Mouse (Mus musculus) stomach, postnatal 0 days (tissue): ENCODE results near the gene Dnase1l2. TPM values are rescaled to one million over a fixed set of nuclear protein-coding genes. Genes with fewer than 3 reads are reported as not detected.

Experiments
- ATAC-seq: fragments of 200-750 bp; cut with Nextera tagmentation; 2 replicates; pipeline ENCODE4 v1.8.0; 2017; ENCODE audit not compliant: low FRiP score, low TSS enrichment
- DNase-seq: peaks from one replicate; pipeline ENCODE4 v3.0.0-alpha.2; 2016; ENCODE audit warnings: low spot score
- H3K27ac ChIP-seq: fragments of 300-500 bp; sonication (generic); replicated peaks from 2 replicates; pipeline ENCODE4 v1.5.1; 2014; ENCODE audit warnings: mild to moderate bottlenecking, control low read depth
- H3K27me3 ChIP-seq: fragments of 300-500 bp; sonication (generic); 2 replicates; pipeline ENCODE4 v1.6.1; 2014; ENCODE audit warnings: low read length; ENCODE audit not compliant: control insufficient read depth, insufficient read depth
- H3K36me3 ChIP-seq: fragments of 300-500 bp; sonication (generic); 2 replicates; pipeline ENCODE4 v1.6.1; 2014; ENCODE audit warnings: low read length, mixed read lengths; ENCODE audit not compliant: control insufficient read depth, insufficient read depth
- H3K4me1 ChIP-seq: fragments of 300-500 bp; sonication (generic); replicated peaks from 2 replicates; pipeline ENCODE4 v1.6.1; 2014; ENCODE audit warnings: antibody characterized with exemption; ENCODE audit not compliant: control insufficient read depth, insufficient read depth
- H3K4me2 ChIP-seq: fragments of 300-500 bp; sonication (generic); replicated peaks from 2 replicates; pipeline ENCODE4 v1.6.1; 2014; ENCODE audit warnings: low read depth, mild to moderate bottlenecking, control low read depth, moderate library complexity
- H3K4me3 ChIP-seq: fragments of 300-500 bp; sonication (generic); 2 replicates; pipeline ENCODE4 v1.5.1; 2014; ENCODE audit warnings: low read depth, low read length, control low read depth
- H3K9ac ChIP-seq: fragments of 300-500 bp; sonication (generic); 2 replicates; pipeline ENCODE4 v1.6.1; 2014; ENCODE audit warnings: mild to moderate bottlenecking, low read length, control low read depth, mixed read lengths
- H3K9me3 ChIP-seq: fragments of 300-500 bp; sonication (generic); 2 replicates; pipeline ENCODE4 v1.6.1; 2016; ENCODE audit warnings: low read length; ENCODE audit not compliant: control insufficient read depth
- CTCF ChIP-seq: IDR thresholded peaks from 2 replicates; pipeline ENCODE4 v1.5.1; 2016; ENCODE audit warnings: antibody characterized with exemption, low read depth, mild to moderate bottlenecking, moderate library complexity
- EP300 ChIP-seq: optimal IDR thresholded peaks from 2 replicates; pipeline ENCODE3; 2016; ENCODE audit warnings: antibody characterized with exemption
- WGBS: fragments of 180-500 bp; shearing (Covaris S2); extraction: QIAGEN DNeasy Blood & Tissue Kit; methylation state at CpG from one replicate; pipeline ENCODE4 v1.1.7; 2014; 5-methylcytosine and 5-hydroxymethylcytosine counted together
- polyA plus RNA-seq: library from polyadenylated mRNA; unstranded; fragments of >200 nt; fragmentation: Nextera tagmentation; extraction: Ambion mirVana; gene quantifications from 2 replicates; pipeline ENCODE4 v1.2.1, GENCODE M21; 2015

Gene Dnase1l2
- polyA plus RNA-seq, 1 experiment from 2014 or later, result 88.0 TPM

- no peak overlapping the region for H3K4me2 ChIP-seq
- no peaks in the 10 kb centered on the region for H3K4me1 ChIP-seq
- H3K27me3 ChIP-seq, result no peaks in the 10 kb centered on the region
- H3K9me3 ChIP-seq, result no peaks in the 10 kb centered on the region
- H3K27ac ChIP-seq, result no peak overlapping the region
- ATAC-seq, result no peak
- TF ChIP-seq CTCF (no peak), EP300 (no peak)
- no peak overlapping the region for H3K9ac ChIP-seq
- H3K36me3 ChIP-seq, result peaks cover 14% of the 10 kb centered on the region; the same call in 1 of the 2 replicates
- no peak overlapping the region for H3K4me3 ChIP-seq
- WGBS, result 83% methylated on average over 3 of the region's 3 CpGs
- no peak for DNase-seq
These were observed 40.5 kb downstream of the Dnase1l2 start for GRCm38 (mm10) chr17:24402371-24402770.

- 83% methylated on average over 7 of the region's 7 CpGs for WGBS
- no peak overlapping the region for H3K9ac ChIP-seq
- ATAC-seq (no peak), DNase-seq (no peak)
- H3K4me3 ChIP-seq, result no peak overlapping the region
- H3K27me3 ChIP-seq, result no peaks in the 10 kb centered on the region
- H3K4me2 ChIP-seq, result no peak overlapping the region
- no peak overlapping the region for H3K27ac ChIP-seq
- H3K36me3 ChIP-seq, result no peaks in the 10 kb centered on the region; the same call in 1 of the 2 replicates
- H3K9me3 ChIP-seq, result no peaks in the 10 kb centered on the region
- TF ChIP-seq CTCF (no peak), EP300 (no peak)
- H3K4me1 ChIP-seq, result no peaks in the 10 kb centered on the region
These were observed 48.4 kb downstream of the Dnase1l2 start for GRCm38 (mm10) chr17:24394456-24394855.

GRCm38 (mm10) chr17:24393527-24393926, 49.4 kb downstream of the Dnase1l2 start:
- 23% methylated on average over 4 of the region's 4 CpGs for WGBS
- no peak overlapping the region for H3K4me2 ChIP-seq
- TF ChIP-seq CTCF, result no peak
- no peak overlapping the region for H3K4me3 ChIP-seq
- H3K9ac ChIP-seq, result no peak overlapping the region
- H3K4me1 ChIP-seq, result no peaks in the 10 kb centered on the region
- no peaks in the 10 kb centered on the region for H3K9me3 ChIP-seq
- no peaks in the 10 kb centered on the region; the same call in 1 of the 2 replicates for H3K36me3 ChIP-seq
- no peak overlapping the region for H3K27ac ChIP-seq
- ATAC-seq (peak; percentile 81), DNase-seq (peak; percentile 71)
- H3K27me3 ChIP-seq, result no peaks in the 10 kb centered on the region

DNA sequence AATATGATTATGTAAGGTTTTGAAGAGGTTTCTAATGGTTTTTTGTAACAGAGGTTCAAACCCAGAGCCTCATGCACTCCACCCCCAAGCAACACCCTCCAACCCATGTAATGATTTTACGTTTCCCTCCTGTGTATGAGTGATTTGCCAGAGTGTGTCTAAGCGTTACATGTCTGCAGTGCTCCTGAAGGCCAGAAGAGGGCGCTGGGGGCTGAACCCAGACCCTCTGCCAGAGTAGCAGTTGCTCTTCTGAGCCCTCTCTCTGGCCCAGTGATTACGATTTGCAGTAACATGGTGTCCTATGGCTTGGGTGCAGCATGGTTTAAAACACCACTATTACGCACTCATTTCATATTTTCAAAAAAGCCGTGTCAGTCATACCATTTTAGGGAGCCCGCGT, 51.8 kb downstream of the Dnase1l2 start:
- H3K4me2 ChIP-seq, result no peak overlapping the region
- no peaks in the 10 kb centered on the region for H3K9me3 ChIP-seq
- no peak for TF ChIP-seq EP300
- peak; percentile 62 for TF ChIP-seq CTCF
- no peak overlapping the region for H3K4me3 ChIP-seq
- peaks cover 4% of the 10 kb centered on the region; the same call in 1 of the 2 replicates for H3K36me3 ChIP-seq
- ATAC-seq, result no peak
- H3K4me1 ChIP-seq, result no peaks in the 10 kb centered on the region
- DNase-seq, result no peak
- no peaks in the 10 kb centered on the region for H3K27me3 ChIP-seq
- H3K27ac ChIP-seq, result no peak overlapping the region
- no peak overlapping the region for H3K9ac ChIP-seq
- 71% methylated on average over 8 of the region's 8 CpGs for WGBS

Other genes with a start within 250 kb of the Dnase1l2 start
- gene Tbc1d24, start 237.5 kb downstream of the Dnase1l2 start, polyA plus RNA-seq, result 1.4 and 1.5 TPM in 2 replicates
- 2.8 and 3.1 TPM in 2 replicates for gene Ntn3, start 233.6 kb downstream of the Dnase1l2 start, polyA plus RNA-seq
- 4.8 and 6.1 TPM in 2 replicates for gene Tedc2, start 222.3 kb downstream of the Dnase1l2 start, polyA plus RNA-seq
- gene Ccnf, start 191.6 kb downstream of the Dnase1l2 start, polyA plus RNA-seq, result 8.7 and 11.8 TPM in 2 replicates
- 0.15 TPM in 1 of 2 replicates, not detected in the other for gene Abca17, start 92.0 kb downstream of the Dnase1l2 start, polyA plus RNA-seq
- gene Abca3, start 91.2 kb downstream of the Dnase1l2 start, polyA plus RNA-seq, result 9.2 and 10.9 TPM in 2 replicates
- 106 and 113 TPM in 2 replicates for gene Rnps1, start 28.5 kb downstream of the Dnase1l2 start, polyA plus RNA-seq
- 250 and 263 TPM in 2 replicates for gene Eci1, start 16.5 kb downstream of the Dnase1l2 start, polyA plus RNA-seq
- gene E4f1, start 27.2 kb upstream of the Dnase1l2 start, polyA plus RNA-seq, result 12.0 and 12.5 TPM in 2 replicates
- gene Pgp, start 27.3 kb upstream of the Dnase1l2 start, polyA plus RNA-seq, result 45.4 and 48.9 TPM in 2 replicates
- 0.13 TPM in 1 of 2 replicates, not detected in the other for gene Bricd5, start 30.8 kb upstream of the Dnase1l2 start, polyA plus RNA-seq
- gene Mlst8, start 36.0 kb upstream of the Dnase1l2 start, polyA plus RNA-seq, result 12.4 and 13.4 TPM in 2 replicates
- gene Caskin1, start 45.5 kb upstream of the Dnase1l2 start, polyA plus RNA-seq, result 0.84 and 1.3 TPM in 2 replicates
- 41.8 and 42.6 TPM in 2 replicates for gene Traf7, start 84.8 kb upstream of the Dnase1l2 start, polyA plus RNA-seq
- gene Rab26, start 91.1 kb upstream of the Dnase1l2 start, polyA plus RNA-seq, result 0.82 and 0.85 TPM in 2 replicates
- gene Pkd1, start 106.7 kb upstream of the Dnase1l2 start, polyA plus RNA-seq, result 10.9 and 12.3 TPM in 2 replicates
- 36.2 and 37.0 TPM in 2 replicates for gene Tsc2, start 189.5 kb upstream of the Dnase1l2 start, polyA plus RNA-seq
- 8.0 and 8.4 TPM in 2 replicates for gene Nthl1, start 189.6 kb upstream of the Dnase1l2 start, polyA plus RNA-seq
- gene Slc9a3r2, start 207.2 kb upstream of the Dnase1l2 start, polyA plus RNA-seq, result 37.9 and 38.0 TPM in 2 replicates
- 1.2 and 1.8 TPM in 2 replicates for gene Npw, start 215.4 kb upstream of the Dnase1l2 start, polyA plus RNA-seq
- gene Zfp598, start 226.6 kb upstream of the Dnase1l2 start, polyA plus RNA-seq, result 9.7 and 12.4 TPM in 2 replicates
- 5.0 and 5.9 TPM in 2 replicates for gene Syngr3, start 246.8 kb upstream of the Dnase1l2 start, polyA plus RNA-seq